Mouse (Mus musculus) hematopoietic stem cell, adult 5-6 weeks (primary cell): ENCODE measurements around the gene Plac8. TPM values are rescaled to one million over a fixed set of nuclear protein-coding genes. Genes with fewer than 3 reads are reported as not detected.

Experiments used
- ATAC-seq, 2 experiments: fragments of 125-278 bp in 1 of 2; replicated peaks in 1 of 2; 2 replicates each; pipeline ENCODE4 v1.8.0; 2016 to 2017; ENCODE audit warnings: inconsistent platforms in 2 of 2, mild to moderate bottlenecking in 2 of 2, moderate number of reproducible peaks in 2 of 2, low read depth in 1 of 2, moderate TSS enrichment in 1 of 2; ENCODE audit not compliant: low FRiP score in 2 of 2, poor library complexity in 2 of 2, severe bottlenecking in 2 of 2, insufficient read depth in 1 of 2, low TSS enrichment in 1 of 2
- total RNA-seq: library from RNA; stranded (forward); fragments of 172-1452, 232-1000 nt; gene quantifications from 2 replicates; pipeline ENCODE4 v1.2.3, GENCODE M21; 2017

Gene Plac8
- total RNA-seq, 1 experiment from 2014 or later: 739 TPM

GRCm38 (mm10) chr5:100509247-100509646, 62.8 kb downstream of the Plac8 start:
- ATAC-seq: peak; percentile 82 to 88

Other genes starting within 250 kb of the Plac8 start
- 95.9 and 134 TPM in 2 replicates for gene Sec31a, start 156.0 kb downstream of the Plac8 start, total RNA-seq
- gene Lin54, start 71.6 kb downstream of the Plac8 start, total RNA-seq: 27.6 and 37.5 TPM in 2 replicates
- gene Cops4, start 53.9 kb downstream of the Plac8 start, total RNA-seq: 117 and 166 TPM in 2 replicates
- gene Coq2, start 102.9 kb upstream of the Plac8 start, total RNA-seq: 46.2 and 51.4 TPM in 2 replicates
- 7.1 and 7.9 TPM in 2 replicates for gene Hpse, start 147.5 kb upstream of the Plac8 start, total RNA-seq
- 20.6 and 29.9 TPM in 2 replicates for gene Helq, start 226.4 kb upstream of the Plac8 start, total RNA-seq
- 78.1 and 114 TPM in 2 replicates for gene Mrps18c, start 226.4 kb upstream of the Plac8 start, total RNA-seq
- gene Abraxas1, start 248.7 kb upstream of the Plac8 start, total RNA-seq: 51.8 and 54.5 TPM in 2 replicates